In the genomic region with DNA sequence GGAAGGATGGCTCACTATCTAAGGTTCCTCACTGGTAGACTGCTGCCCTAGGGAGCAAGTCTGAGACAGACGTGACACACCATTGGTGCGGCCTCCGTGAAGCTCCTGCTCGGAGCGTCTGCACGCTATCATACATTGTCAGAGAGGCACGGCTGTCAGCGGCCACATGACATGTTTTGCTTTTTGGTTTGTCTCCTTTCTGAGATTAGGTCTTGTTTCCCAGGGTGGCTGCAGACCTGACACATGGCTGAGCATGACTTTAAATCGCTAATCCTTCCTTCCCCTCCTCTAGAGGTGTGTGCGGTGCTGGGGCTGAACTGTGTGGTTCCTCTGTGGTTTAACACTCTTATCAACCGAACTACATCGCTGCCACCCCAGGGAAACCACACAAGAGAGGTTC, we compare ENCODE assay signal across 8 mouse cellular contexts. TPM values are rescaled to one million over a fixed set of nuclear protein-coding genes. Genes with fewer than 3 reads are reported as not detected.
A peak's percentile ranks its signal among the peaks of the same experiment; 100 is the strongest.
DNase-seq lines count a peak whose midpoint lies in the region; ATAC-seq and TF ChIP-seq lines count a peak whose summit lies in the region.

No protein-coding gene starts in this region.

- no peak for TF ChIP-seq EP300 in ES-Bruce4 (IDR thresholded peaks at IDR 0.05; ENCODE audit: insufficient read depth, low read depth, low read length)

- no peaks in the 10 kb centered on the region for H3K27me3 ChIP-seq in heart, embryonic 16.5 days (ENCODE audit: control insufficient read depth, insufficient read depth, low read length)
- H3K27me3 ChIP-seq in ES-Bruce4 (ENCODE audit: control insufficient read depth, insufficient read depth, low read length, poor library complexity, severe bottlenecking): no peaks in the 10 kb centered on the region

- H3K9ac ChIP-seq in heart, embryonic 16.5 days (ENCODE audit: low read length): peak overlapping the region; percentile 94
- H3K9ac ChIP-seq in ES-Bruce4 (ENCODE audit: low read depth, poor library complexity, severe bottlenecking): peak overlapping the region; percentile 89

- no peak for TF ChIP-seq POLR2A in ES-Bruce4 (IDR thresholded peaks at IDR 0.05; ENCODE audit: insufficient read depth, low read length)

- H3K36me3 ChIP-seq in heart, embryonic 16.5 days (ENCODE audit: control insufficient read depth, insufficient read depth): peaks cover 9% of the 10 kb centered on the region
- H3K36me3 ChIP-seq in ES-Bruce4 (ENCODE audit: control insufficient read depth, insufficient read depth, low read length, poor library complexity, severe bottlenecking): no peaks in the 10 kb centered on the region

- no peak for TF ChIP-seq CTCF in ES-Bruce4 (IDR thresholded peaks at IDR 0.05; ENCODE audit: low read depth, low read length)

- DNase-seq in heart, postnatal 14 days: no peak
- no peak for DNase-seq in right cerebral cortex, adult 2 months (ENCODE audit: low spot score in 2 of 2)
- no peak for DNase-seq in embryo, embryonic 9.5 days (ENCODE audit: extremely low spot score)
- DNase-seq in left cerebral cortex, postnatal 36 days (ENCODE audit: low spot score in 2 of 2): no peak

- peak overlapping the region; percentile 89 for H3K4me3 ChIP-seq in heart, embryonic 16.5 days (ENCODE audit: low read length)
- H3K4me3 ChIP-seq in ES-Bruce4 (ENCODE audit: low read depth, low read length): peak overlapping the region; percentile 92

- H3K4me1 ChIP-seq in heart, embryonic 16.5 days (ENCODE audit: control insufficient read depth, insufficient read depth, low read length): peaks cover 14% of the 10 kb centered on the region
- peaks cover 8% of the 10 kb centered on the region for H3K4me1 ChIP-seq in ES-Bruce4 (ENCODE audit: control insufficient read depth, insufficient read depth, low read length)

- intact Hi-C loops in heart, postnatal 14 days (cut with DNase I): no loop called here
- intact Hi-C loops in left cerebral cortex, postnatal 36 days (cut with DNase I): no loop called here

- 35% methylated on average over 12 of the region's 12 CpGs for WGBS in heart, embryonic 16.5 days

- no peaks in the 10 kb centered on the region for H3K9me3 ChIP-seq in heart, embryonic 16.5 days (replicated peaks; ENCODE audit: control insufficient read depth, low read length)
- no peaks in the 10 kb centered on the region for H3K9me3 ChIP-seq in ES-Bruce4 (replicated peaks; ENCODE audit: control insufficient read depth, insufficient read depth, low read length, poor library complexity, severe bottlenecking)

- H3K4me2 ChIP-seq in heart, embryonic 16.5 days (ENCODE audit: low read depth, low read length): peak overlapping the region; percentile 86

- peak overlapping the region; percentile 83; the same call in 1 of the 2 replicates for H3K27ac ChIP-seq in heart, embryonic 16.5 days (ENCODE audit: low read length)
- H3K27ac ChIP-seq in ES-Bruce4 (ENCODE audit: insufficient read depth, low read length): no peak overlapping the region

- no peak for ATAC-seq in heart, embryonic 16.5 days (replicated peaks; ENCODE audit: extremely low read depth, insufficient read depth, low FRiP score)
- ATAC-seq in granulocyte monocyte progenitor cell, adult 5-6 weeks (replicated peaks; ENCODE audit: poor library complexity, severe bottlenecking): peak; percentile 16; the same call in 1 of the 2 replicates
- peak; percentile 55 for ATAC-seq in megakaryocyte progenitor cell, adult 5-6 weeks (replicated peaks; ENCODE audit: poor library complexity)

RNA-seq across cellular contexts. Expression of a gene that starts 1.4 kb away (rescaled TPM):
- 4.9 and 5.1 TPM in 2 replicates for polyA plus RNA-seq in heart, embryonic 16.5 days (2015; fragmentation: Nextera tagmentation; extraction: Ambion mirVana)
- total RNA-seq in heart, postnatal 14 days (2021): 1 to 10 TPM; 7.9 to 8.0 TPM
- polyA plus RNA-seq in ES-Bruce4 (2011; ENCODE audit: insufficient read depth, insufficient read length, low read depth, missing spikeins): 11.2 and 12.6 TPM in 2 replicates
- 6.4 and 8.4 TPM in 2 replicates for total RNA-seq in granulocyte monocyte progenitor cell, adult 5-6 weeks (2014; fragmentation: Nextera tagmentation)
- total RNA-seq in granulocyte monocyte progenitor cell, adult 5-6 weeks (2017): 4.7 and 6.6 TPM in 2 replicates
- 5.1 and 5.5 TPM in 2 replicates for total RNA-seq in megakaryocyte progenitor cell, adult 5-6 weeks (2015)
- 4.6 and 6.2 TPM in 2 replicates for total RNA-seq in megakaryocyte progenitor cell, adult 5-6 weeks (2017)
- 10 to 100 TPM; 10.7 to 13.1 TPM for total RNA-seq in left cerebral cortex, postnatal 36 days (2021)

RNA-seq across cellular contexts. Expression of a gene that starts 10.7 kb away (rescaled TPM):
- polyA plus RNA-seq in heart, embryonic 16.5 days (2015; fragmentation: Nextera tagmentation; extraction: Ambion mirVana): 3.9 and 4.2 TPM in 2 replicates
- total RNA-seq in heart, postnatal 14 days (2021): under 1 TPM; 0.65 to 0.78 TPM
- polyA plus RNA-seq in ES-Bruce4 (2011; ENCODE audit: insufficient read depth, insufficient read length, low read depth, missing spikeins): 33.4 and 35.8 TPM in 2 replicates
- 1.5 TPM in 2 replicates for total RNA-seq in granulocyte monocyte progenitor cell, adult 5-6 weeks (2014; fragmentation: Nextera tagmentation)
- total RNA-seq in granulocyte monocyte progenitor cell, adult 5-6 weeks (2017): 2.6 and 2.9 TPM in 2 replicates
- 1.0 and 2.1 TPM in 2 replicates for total RNA-seq in megakaryocyte progenitor cell, adult 5-6 weeks (2015)
- total RNA-seq in megakaryocyte progenitor cell, adult 5-6 weeks (2017): 2.0 and 2.2 TPM in 2 replicates
- 10 to 100 TPM; 10.9 to 12.1 TPM for total RNA-seq in left cerebral cortex, postnatal 36 days (2021)

RNA-seq across cellular contexts. Expression of a gene that starts 37.5 kb away (rescaled TPM):
- 63.1 and 64.7 TPM in 2 replicates for polyA plus RNA-seq in heart, embryonic 16.5 days (2015; fragmentation: Nextera tagmentation; extraction: Ambion mirVana)
- total RNA-seq in heart, postnatal 14 days (2021): 10 to 100 TPM; 35.3 to 38.1 TPM
- 76.3 and 77.6 TPM in 2 replicates for polyA plus RNA-seq in ES-Bruce4 (2011; ENCODE audit: insufficient read depth, insufficient read length, low read depth, missing spikeins)
- total RNA-seq in granulocyte monocyte progenitor cell, adult 5-6 weeks (2014; fragmentation: Nextera tagmentation): 53.0 and 54.1 TPM in 2 replicates
- 80.7 and 82.3 TPM in 2 replicates for total RNA-seq in granulocyte monocyte progenitor cell, adult 5-6 weeks (2017)
- total RNA-seq in megakaryocyte progenitor cell, adult 5-6 weeks (2015): 50.2 and 53.2 TPM in 2 replicates
- total RNA-seq in megakaryocyte progenitor cell, adult 5-6 weeks (2017): 74.6 and 100 TPM in 2 replicates
- total RNA-seq in left cerebral cortex, postnatal 36 days (2021): 100 to 1,000 TPM; 100 to 103 TPM

RNA-seq across cellular contexts. Expression of a gene that starts 37.6 kb away (rescaled TPM):
- polyA plus RNA-seq in heart, embryonic 16.5 days (2015; fragmentation: Nextera tagmentation; extraction: Ambion mirVana): 2.2 and 3.1 TPM in 2 replicates
- total RNA-seq in heart, postnatal 14 days (2021): 1 to 10 TPM; 5.7 to 6.0 TPM
- polyA plus RNA-seq in ES-Bruce4 (2011; ENCODE audit: insufficient read depth, insufficient read length, low read depth, missing spikeins): 7.1 and 7.3 TPM in 2 replicates
- total RNA-seq in granulocyte monocyte progenitor cell, adult 5-6 weeks (2014; fragmentation: Nextera tagmentation): 6.6 and 8.5 TPM in 2 replicates
- total RNA-seq in granulocyte monocyte progenitor cell, adult 5-6 weeks (2017): 5.0 and 5.1 TPM in 2 replicates
- 4.7 and 5.0 TPM in 2 replicates for total RNA-seq in megakaryocyte progenitor cell, adult 5-6 weeks (2015)
- total RNA-seq in megakaryocyte progenitor cell, adult 5-6 weeks (2017): 6.8 and 7.4 TPM in 2 replicates
- total RNA-seq in left cerebral cortex, postnatal 36 days (2021): 10 to 100 TPM; 51.4 TPM
